In genomic region chr11:101642931-101643330, GRCm38 (mm10) we compare ENCODE assay signal across 24 mouse cellular contexts. TPM values are rescaled to one million over a fixed set of nuclear protein-coding genes. Genes with fewer than 3 reads are reported as not detected.
DNase-seq lines count a peak whose midpoint lies in the region; ATAC-seq lines count a peak whose summit lies in the region.
"Had no signal": no experiment of that assay in that cellular context is flagged by ENCODE, and none has a peak within 500 bp of the region (broad histone marks: within the 10 kb centered on the region; RNA-seq: fewer than 3 reads in every experiment).

No protein-coding gene starts in this region.

- H3K4me1 ChIP-seq in embryonic facial prominence, embryonic 14.5 days (ENCODE audit: control insufficient read depth, insufficient read depth, low read length), result no peaks in the 10 kb centered on the region
- peaks cover 7% of the 10 kb centered on the region for H3K4me1 ChIP-seq in embryonic facial prominence, embryonic 10.5 days
- peaks cover 10% of the 10 kb centered on the region; the same call in 1 of the 2 replicates for H3K4me1 ChIP-seq in kidney, embryonic 15.5 days
- peaks cover 29% of the 10 kb centered on the region for H3K4me1 ChIP-seq in liver, embryonic 13.5 days (replicated peaks)
- H3K4me1 ChIP-seq: limb, embryonic 12.5 days had no signal

- 44% methylated on average over 5 of the region's 5 CpGs for WGBS in embryonic facial prominence, embryonic 14.5 days
- WGBS in embryonic facial prominence, embryonic 10.5 days, result 55% methylated on average over 5 of the region's 5 CpGs
- 57% methylated on average over 5 of the region's 5 CpGs for WGBS in kidney, embryonic 15.5 days
- 40% methylated on average over 5 of the region's 5 CpGs for WGBS in liver, embryonic 13.5 days (ENCODE audit: insufficient replicate concordance)

- H3K27ac ChIP-seq in embryonic facial prominence, embryonic 14.5 days (replicated peaks; ENCODE audit: low read depth, low read length), result peak overlapping the region; percentile 23; the same call in 1 of the 2 replicates
- no peak overlapping the region for H3K27ac ChIP-seq in embryonic facial prominence, embryonic 10.5 days (replicated peaks)
- H3K27ac ChIP-seq in kidney, embryonic 15.5 days, result 0 out of 2 replicates have a peak overlapping the region, but pooled peaks have one; percentile 75
- H3K27ac ChIP-seq in liver, embryonic 13.5 days, result peak overlapping the region; percentile 53

- H3K4me2 ChIP-seq in embryonic facial prominence, embryonic 14.5 days (ENCODE audit: low read depth, low read length), result no peak overlapping the region
- H3K4me2 ChIP-seq in kidney, embryonic 15.5 days, result no peak overlapping the region
- 0 out of 2 replicates have a peak overlapping the region, but pooled peaks have one; percentile 14 for H3K4me2 ChIP-seq in liver, embryonic 13.5 days
- H3K4me2 ChIP-seq: hindbrain, embryonic 13.5 days; limb, embryonic 12.5 days had no signal

- no peaks in the 10 kb centered on the region for H3K27me3 ChIP-seq in embryonic facial prominence, embryonic 14.5 days (replicated peaks; ENCODE audit: control insufficient read depth, insufficient read depth, low read length)
- H3K27me3 ChIP-seq in embryonic facial prominence, embryonic 10.5 days (replicated peaks; ENCODE audit: low read depth, poor library complexity, severe bottlenecking), result no peaks in the 10 kb centered on the region
- H3K27me3 ChIP-seq in kidney, embryonic 15.5 days, result no peaks in the 10 kb centered on the region
- H3K27me3 ChIP-seq in liver, embryonic 13.5 days, result no peaks in the 10 kb centered on the region
- H3K27me3 ChIP-seq: hindbrain, embryonic 13.5 days; limb, embryonic 12.5 days had no signal

- no peaks in the 10 kb centered on the region for H3K36me3 ChIP-seq in embryonic facial prominence, embryonic 14.5 days (ENCODE audit: control insufficient read depth, insufficient read depth, low read length)
- no peaks in the 10 kb centered on the region for H3K36me3 ChIP-seq in embryonic facial prominence, embryonic 10.5 days (replicated peaks)
- no peaks in the 10 kb centered on the region for H3K36me3 ChIP-seq in kidney, embryonic 15.5 days
- H3K36me3 ChIP-seq in liver, embryonic 13.5 days, result no peaks in the 10 kb centered on the region
- H3K36me3 ChIP-seq: hindbrain, embryonic 13.5 days; limb, embryonic 12.5 days had no signal

- no peak overlapping the region for H3K9ac ChIP-seq in embryonic facial prominence, embryonic 14.5 days (ENCODE audit: low read depth, low read length)
- no peak overlapping the region for H3K9ac ChIP-seq in kidney, embryonic 15.5 days
- H3K9ac ChIP-seq in liver, embryonic 13.5 days, result no peak overlapping the region
- H3K9ac ChIP-seq: forebrain, postnatal 0 days; hindbrain, embryonic 13.5 days; limb, embryonic 12.5 days had no signal

- no peak overlapping the region for H3K4me3 ChIP-seq in embryonic facial prominence, embryonic 14.5 days (ENCODE audit: low read depth, low read length)
- no peak overlapping the region for H3K4me3 ChIP-seq in embryonic facial prominence, embryonic 10.5 days
- no peak overlapping the region for H3K4me3 ChIP-seq in kidney, embryonic 15.5 days (replicated peaks)
- H3K4me3 ChIP-seq in liver, embryonic 13.5 days (replicated peaks), result no peak overlapping the region
- H3K4me3 ChIP-seq: hindbrain, embryonic 13.5 days; limb, embryonic 12.5 days had no signal

- no peak for ATAC-seq in embryonic facial prominence, embryonic 14.5 days (ENCODE audit: low read depth)
- ATAC-seq in kidney, embryonic 15.5 days (replicated peaks; ENCODE audit: low FRiP score), result no peak
- ATAC-seq in liver, embryonic 13.5 days (ENCODE audit: low read depth), result no peak
- ATAC-seq: forebrain, postnatal 0 days; intestine, postnatal 0 days had no signal

- DNase-seq in embryonic facial prominence, embryonic 14.5 days (ENCODE audit: low spot score), result no peak
- no peak for DNase-seq in embryonic facial prominence, embryonic 10.5 days (ENCODE audit: low spot score)
- DNase-seq in kidney, adult 9 months, result no peak
- peak; percentile 56 for DNase-seq in A20 (ENCODE audit: low read depth, low spot score)
- no peak for DNase-seq in liver, embryonic 13.5 days
- no peak for DNase-seq in layer of hippocampus, postnatal 36 days
- DNase-seq in thymus, postnatal 36 days, result no peak
- DNase-seq: cerebellum, postnatal 10 days; embryo, embryonic 11 days; forebrain, postnatal 0 days; gastrocnemius, postnatal 10 days; heart, adult 18-20 months; kidney, postnatal 10 days; lung, postnatal 10 days; midbrain, embryonic 14.5 days; thymus, postnatal 4 days had no signal

- no peaks in the 10 kb centered on the region for H3K9me3 ChIP-seq in embryonic facial prominence, embryonic 14.5 days (ENCODE audit: control insufficient read depth, low read length)
- no peaks in the 10 kb centered on the region for H3K9me3 ChIP-seq in embryonic facial prominence, embryonic 10.5 days
- H3K9me3 ChIP-seq in kidney, embryonic 15.5 days (replicated peaks), result no peaks in the 10 kb centered on the region
- no peaks in the 10 kb centered on the region for H3K9me3 ChIP-seq in liver, embryonic 13.5 days (replicated peaks)
- H3K9me3 ChIP-seq: hindbrain, embryonic 13.5 days; limb, embryonic 12.5 days had no signal

RNA-seq across cellular contexts. Expression of gene Rdm1, which starts 15.9 kb away (rescaled TPM):
- 34.9 and 39.4 TPM in 2 replicates for polyA plus RNA-seq in embryonic facial prominence, embryonic 14.5 days (2014; fragmentation: Nextera tagmentation; extraction: Ambion mirVana)
- polyA plus RNA-seq in embryonic facial prominence, embryonic 10.5 days (2016; fragmentation: Nextera tagmentation; extraction: Ambion mirVana), result 28.2 and 29.4 TPM in 2 replicates
- 35.5 and 41.1 TPM in 2 replicates for polyA plus RNA-seq in kidney, embryonic 15.5 days (2015; fragmentation: Nextera tagmentation; extraction: Ambion mirVana)
- 8.3 and 8.6 TPM in 2 replicates for polyA plus RNA-seq in liver, embryonic 13.5 days (2015; fragmentation: Nextera tagmentation; extraction: Ambion mirVana)
- total RNA-seq in layer of hippocampus, postnatal 36 days (2021), result 1 to 10 TPM; 6.7 to 9.4 TPM

RNA-seq across cellular contexts. Expression of gene Arl4d, which starts 22.4 kb away (rescaled TPM):
- 4.2 and 4.7 TPM in 2 replicates for polyA plus RNA-seq in embryonic facial prominence, embryonic 14.5 days (2014; fragmentation: Nextera tagmentation; extraction: Ambion mirVana)
- polyA plus RNA-seq in embryonic facial prominence, embryonic 10.5 days (2016; fragmentation: Nextera tagmentation; extraction: Ambion mirVana), result 3.3 and 5.1 TPM in 2 replicates
- 3.9 and 4.1 TPM in 2 replicates for polyA plus RNA-seq in kidney, embryonic 15.5 days (2015; fragmentation: Nextera tagmentation; extraction: Ambion mirVana)
- 1.1 TPM in 2 replicates for polyA plus RNA-seq in liver, embryonic 13.5 days (2015; fragmentation: Nextera tagmentation; extraction: Ambion mirVana)
- 10 to 100 TPM; 12.9 to 13.8 TPM for total RNA-seq in layer of hippocampus, postnatal 36 days (2021)

RNA-seq across cellular contexts. Expression of gene Gm11634, which starts 43.9 kb away (rescaled TPM):
- not detected in 2 replicates for polyA plus RNA-seq in embryonic facial prominence, embryonic 14.5 days (2014; fragmentation: Nextera tagmentation; extraction: Ambion mirVana)
- polyA plus RNA-seq in embryonic facial prominence, embryonic 10.5 days (2016; fragmentation: Nextera tagmentation; extraction: Ambion mirVana), result not detected in 2 replicates
- polyA plus RNA-seq in kidney, embryonic 15.5 days (2015; fragmentation: Nextera tagmentation; extraction: Ambion mirVana), result not detected in 2 replicates
- polyA plus RNA-seq in liver, embryonic 13.5 days (2015; fragmentation: Nextera tagmentation; extraction: Ambion mirVana), result not detected in 2 replicates
- total RNA-seq in layer of hippocampus, postnatal 36 days (2021), result not detected
- total RNA-seq: forebrain, postnatal 0 days; gastrocnemius, postnatal 10 days; heart, adult 18-20 months; layer of hippocampus, adult 8-10 months; left cerebral cortex, adult 8-10 months; megakaryocyte, adult 5-6 weeks had no signal
- polyA plus RNA-seq: forebrain, postnatal 0 days; heart, embryonic 16.5 days; hindbrain, embryonic 13.5 days; limb, embryonic 12.5 days; midbrain, embryonic 14.5 days had no signal
